Mouse (Mus musculus): Measurements from ENCODE around the gene Gars. TPM values are rescaled to one million over a fixed set of nuclear protein-coding genes. Genes with fewer than 3 reads are reported as not detected.

The Gars gene
- 28.5 and 46.1 TPM in 2 replicates for total RNA-seq (2015; ENCODE audit: low replicate concordance)
- total RNA-seq (2017; ENCODE audit: low replicate concordance), result 45.3 and 48.4 TPM in 2 replicates

DNA sequence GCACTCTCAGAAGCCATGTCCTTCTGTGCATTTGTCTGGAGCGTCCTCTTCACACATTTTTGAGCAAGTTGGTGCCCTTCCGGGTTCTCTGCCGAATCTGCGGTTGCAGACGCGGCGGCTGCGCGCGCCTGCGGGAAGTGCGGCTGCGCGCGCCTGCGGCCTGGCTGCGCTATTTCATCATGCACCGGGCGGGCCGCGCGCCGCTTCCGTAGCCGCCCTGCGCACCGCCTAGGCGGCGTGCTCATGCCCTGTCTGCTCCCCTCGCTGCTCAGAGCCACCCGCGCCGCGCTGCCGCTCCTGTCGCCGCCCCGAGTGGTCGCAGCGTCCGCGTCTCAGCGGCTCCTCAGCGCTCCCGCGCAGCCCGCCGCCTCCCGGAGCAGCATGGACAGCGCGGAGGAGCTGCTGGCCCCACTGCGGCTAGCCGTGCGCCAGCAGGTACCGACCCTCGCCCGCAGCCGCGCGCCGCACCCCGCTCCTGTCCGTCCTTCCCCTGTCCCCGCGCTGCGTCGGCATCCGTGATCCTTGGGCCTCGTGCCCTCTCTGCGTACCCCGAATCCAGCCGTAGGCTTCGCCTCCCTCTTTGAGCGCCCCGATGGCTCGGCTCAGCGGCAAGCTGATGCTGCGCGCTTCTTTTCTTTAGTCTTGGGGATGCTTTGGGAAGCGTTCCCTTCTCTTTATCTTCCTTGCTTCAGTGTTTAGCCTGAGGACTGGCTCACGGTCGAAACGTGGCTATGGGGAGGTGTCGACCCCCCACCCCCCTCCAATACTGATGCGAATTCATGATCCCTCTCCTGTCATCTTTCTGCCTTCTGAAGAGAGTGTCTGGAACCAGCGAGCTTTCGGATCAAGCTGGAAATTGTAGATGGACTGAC, at the start of gene Gars:
TSS of gene Gars (plus strand) at position 209 of the 872 bp plus-strand sequence.
- ATAC-seq (replicated peaks; ENCODE audit: low FRiP score, poor library complexity, severe bottlenecking), result peak; percentile 88

DNA sequence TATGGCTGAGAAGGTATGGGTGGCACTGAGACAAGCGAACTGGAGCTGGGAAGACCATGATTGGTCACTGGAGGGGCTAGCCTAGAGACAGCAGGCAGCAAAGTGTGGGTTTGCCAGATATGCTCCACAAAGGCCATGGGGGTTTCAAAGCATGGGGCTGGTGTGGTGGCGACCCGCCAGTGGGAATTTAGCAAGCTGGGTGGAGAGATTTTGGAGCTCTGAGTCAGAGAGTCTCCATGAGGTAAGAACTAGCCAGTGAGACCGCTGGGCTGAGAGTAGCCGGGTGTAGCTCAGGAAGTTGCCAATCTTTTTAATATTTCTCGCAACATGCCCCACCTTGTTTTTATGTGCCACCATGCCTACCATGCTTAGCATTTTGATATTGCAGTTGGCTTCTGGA, 49.7 kb upstream of the Gars start:
- no peak for ATAC-seq (replicated peaks; ENCODE audit: low FRiP score, poor library complexity, severe bottlenecking)

- no peak for ATAC-seq (replicated peaks; ENCODE audit: low FRiP score, poor library complexity, severe bottlenecking)
Observed at GRCm38 (mm10) chr6:54991189-54991588, 46.6 kb upstream of the Gars start.

DNA sequence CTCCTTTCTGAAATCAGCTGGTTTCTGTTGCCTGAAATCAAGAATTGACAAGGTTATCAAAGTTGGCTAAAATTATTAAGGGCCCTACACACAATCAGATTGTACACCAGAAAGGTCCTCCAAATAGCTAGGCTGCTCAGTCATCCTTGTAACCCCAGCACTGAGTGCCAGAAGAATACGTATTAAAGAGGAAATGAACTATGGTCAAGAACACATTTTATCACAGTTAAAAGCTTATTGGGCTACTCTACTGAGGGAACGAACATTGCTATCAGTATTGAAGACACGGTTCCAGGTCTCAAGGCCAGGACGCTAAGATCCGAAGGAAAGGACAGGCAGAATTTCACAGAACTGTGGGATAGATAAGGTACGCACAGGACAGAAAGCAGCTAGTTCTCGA, 45.7 kb upstream of the Gars start:
- ATAC-seq (replicated peaks; ENCODE audit: low FRiP score, poor library complexity, severe bottlenecking), result no peak

GRCm38 (mm10) chr6:54992734-54993260, 45.0 kb upstream of the Gars start, which contains the start of gene Ggct:
Gene Ggct (minus strand): TSS chr6:54992950.
- peak; percentile 100 for ATAC-seq (replicated peaks; ENCODE audit: low FRiP score, poor library complexity, severe bottlenecking)

- no peak for ATAC-seq (replicated peaks; ENCODE audit: low FRiP score, poor library complexity, severe bottlenecking)
Observed at GRCm38 (mm10) chr6:54996361-54996760, 41.4 kb upstream of the Gars start.

GRCm38 (mm10) chr6:54997726-54998125, 40.1 kb upstream of the Gars start:
- ATAC-seq (replicated peaks; ENCODE audit: low FRiP score, poor library complexity, severe bottlenecking), result no peak

DNA sequence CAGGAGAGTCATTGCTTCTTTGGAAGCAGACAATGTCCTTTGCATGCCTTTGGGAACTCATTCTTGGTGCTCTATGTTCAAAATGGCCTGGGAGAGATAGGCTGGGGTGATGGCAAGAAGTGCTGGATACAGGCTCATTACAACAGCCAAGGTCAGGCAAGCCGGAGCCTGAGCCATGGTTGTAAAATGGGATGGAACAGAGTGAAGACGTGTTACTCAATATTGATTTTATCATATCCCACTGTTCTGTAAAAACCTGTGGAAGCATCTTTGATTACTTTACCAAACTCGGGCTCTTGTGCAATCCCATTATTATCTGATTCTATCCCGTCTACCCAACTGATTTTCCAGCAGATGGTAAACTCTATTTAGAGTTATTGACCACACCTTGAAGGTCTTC, 36.5 kb upstream of the Gars start:
- ATAC-seq (replicated peaks; ENCODE audit: low FRiP score, poor library complexity, severe bottlenecking), result no peak

DNA sequence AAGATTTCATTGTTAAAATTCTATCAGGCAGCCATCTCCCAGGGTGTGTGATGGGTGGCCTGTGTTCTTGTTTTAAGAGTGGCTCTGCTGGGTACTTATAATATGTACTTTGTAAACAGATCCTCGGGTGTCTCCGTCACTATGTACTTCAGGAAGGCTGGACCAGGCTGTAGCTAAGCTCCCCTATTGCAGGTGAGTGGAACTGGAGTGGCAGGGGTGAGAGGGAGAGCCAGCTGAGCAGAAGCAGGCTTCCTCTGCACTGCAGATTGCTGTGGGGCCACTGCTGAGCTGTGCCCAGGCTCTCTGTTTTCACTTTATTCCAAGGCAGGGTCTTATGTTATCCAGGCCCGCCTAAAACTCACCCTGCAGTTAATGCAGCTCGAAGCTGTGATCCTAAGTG, 35.4 kb upstream of the Gars start:
- ATAC-seq (replicated peaks; ENCODE audit: low FRiP score, poor library complexity, severe bottlenecking), result no peak

- no peak for ATAC-seq (replicated peaks; ENCODE audit: low FRiP score, poor library complexity, severe bottlenecking)
Observed at GRCm38 (mm10) chr6:55003559-55003958, 34.2 kb upstream of the Gars start.

- no peak for ATAC-seq (replicated peaks; ENCODE audit: low FRiP score, poor library complexity, severe bottlenecking)
Observed at GRCm38 (mm10) chr6:55008401-55008800, 29.4 kb upstream of the Gars start.

DNA sequence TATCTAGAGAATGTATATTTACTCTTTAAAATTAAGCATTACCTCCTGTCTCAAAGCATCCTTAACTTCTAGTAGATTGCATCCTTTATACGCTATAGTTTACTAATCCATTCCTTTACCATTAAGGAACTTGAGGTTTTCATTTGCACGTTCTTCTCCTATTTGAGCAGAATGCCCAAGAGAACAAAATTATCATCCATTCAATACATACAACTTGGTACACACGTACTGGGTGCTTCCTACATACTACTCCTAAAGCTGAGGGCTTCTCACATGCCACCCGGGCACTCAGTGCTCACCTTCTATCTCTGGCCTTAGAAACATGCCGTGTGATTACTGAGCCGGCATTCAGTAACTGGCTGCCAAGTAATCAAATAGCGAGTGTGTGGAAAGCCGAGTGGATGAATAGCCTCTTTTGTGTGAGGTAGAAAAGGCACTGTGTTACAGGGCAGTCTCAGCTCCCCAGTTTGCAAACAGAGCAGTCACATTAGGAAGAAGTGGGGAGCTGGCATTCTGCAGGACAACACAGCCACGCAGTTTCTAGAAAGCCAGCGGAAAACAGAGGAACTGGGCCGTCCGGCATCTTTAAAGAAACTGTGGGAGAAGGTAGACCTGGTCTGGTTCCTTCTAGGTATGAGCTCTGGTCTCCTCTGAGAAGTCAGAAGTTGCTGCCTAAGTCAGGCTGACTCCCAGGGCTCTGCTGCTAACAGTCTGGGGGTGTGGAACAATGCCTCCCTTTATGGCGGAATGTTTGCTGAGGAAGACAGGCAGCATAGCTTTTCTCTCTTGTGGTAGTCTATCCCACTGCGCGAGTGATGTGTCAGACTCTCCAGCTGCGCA, 28.2 kb upstream of the Gars start:
- ATAC-seq (replicated peaks; ENCODE audit: low FRiP score, poor library complexity, severe bottlenecking), result no peak

DNA sequence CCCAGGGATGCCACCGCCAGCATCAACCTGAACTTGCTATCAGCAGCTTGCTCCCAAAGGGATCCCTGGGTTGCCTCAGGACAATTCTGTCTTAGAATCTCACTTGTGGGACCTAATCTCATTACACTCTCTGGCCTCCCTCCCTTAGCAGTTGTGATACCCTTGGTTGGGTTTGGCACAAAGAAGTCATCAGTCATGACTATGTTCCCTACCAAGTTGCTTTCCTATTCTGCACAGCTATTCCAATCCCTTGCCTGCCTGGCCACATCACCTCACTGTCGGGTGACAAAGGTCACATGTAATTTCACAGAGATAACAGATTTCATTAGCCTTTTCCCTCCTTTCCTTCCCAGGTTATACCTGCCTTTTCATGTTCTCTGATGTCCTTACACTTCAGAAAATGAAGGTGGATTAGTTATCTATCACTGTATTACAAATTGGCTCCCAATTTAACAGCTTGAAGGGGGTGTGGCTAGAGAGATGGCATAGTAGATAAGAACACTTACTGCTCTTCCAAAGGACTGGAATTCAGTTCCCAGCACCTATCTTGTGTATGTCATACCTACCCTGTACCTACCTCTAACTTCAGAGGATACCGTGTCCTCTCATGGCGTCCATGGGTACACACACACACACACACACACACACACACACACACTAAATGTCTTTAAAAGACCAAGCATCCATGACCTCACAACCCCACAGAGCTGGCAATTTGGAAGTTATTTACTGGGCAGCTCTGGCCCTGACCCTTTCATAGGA, 27.3 kb upstream of the Gars start:
- no peak for ATAC-seq (replicated peaks; ENCODE audit: low FRiP score, poor library complexity, severe bottlenecking)

DNA sequence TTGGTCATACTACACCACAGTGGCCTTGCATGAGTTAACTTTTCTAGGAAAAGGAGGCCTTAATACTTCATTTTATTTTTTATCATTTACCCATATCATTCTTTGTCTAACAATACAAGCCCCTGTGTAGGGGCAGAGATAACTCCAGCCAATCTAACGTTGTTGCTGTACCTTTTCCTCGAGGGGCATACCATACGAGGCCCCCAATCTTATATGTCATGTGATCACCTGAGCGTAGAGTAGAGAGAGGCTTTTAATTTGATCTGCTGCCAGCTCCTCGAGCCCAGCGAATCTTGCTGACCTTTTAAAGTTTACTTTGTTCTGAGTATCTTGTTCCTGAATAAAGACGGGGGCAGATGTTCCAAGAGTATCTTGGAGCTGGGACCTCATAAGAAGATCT, 25.3 kb upstream of the Gars start:
- no peak for ATAC-seq (replicated peaks; ENCODE audit: low FRiP score, poor library complexity, severe bottlenecking)

DNA sequence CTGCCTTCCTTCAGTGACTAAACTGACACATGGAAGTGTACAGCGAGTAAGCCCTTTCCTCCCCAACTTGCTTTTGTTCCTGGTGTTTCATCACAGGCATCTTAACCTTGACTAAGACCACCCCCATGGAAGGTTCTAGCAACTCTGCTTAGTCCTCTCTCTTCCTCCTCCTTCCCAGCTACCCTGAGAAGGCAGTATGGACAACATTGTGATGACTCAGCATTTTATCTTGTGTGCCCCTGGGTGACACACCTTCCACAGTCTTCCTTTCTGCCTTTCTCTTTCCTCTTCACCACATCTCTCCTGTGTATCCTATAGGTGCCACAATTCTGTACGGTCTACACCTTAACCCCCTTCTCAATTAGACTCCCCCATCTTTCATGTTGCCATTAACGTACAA, 23.6 kb upstream of the Gars start:
- no peak for ATAC-seq (replicated peaks; ENCODE audit: low FRiP score, poor library complexity, severe bottlenecking)

DNA sequence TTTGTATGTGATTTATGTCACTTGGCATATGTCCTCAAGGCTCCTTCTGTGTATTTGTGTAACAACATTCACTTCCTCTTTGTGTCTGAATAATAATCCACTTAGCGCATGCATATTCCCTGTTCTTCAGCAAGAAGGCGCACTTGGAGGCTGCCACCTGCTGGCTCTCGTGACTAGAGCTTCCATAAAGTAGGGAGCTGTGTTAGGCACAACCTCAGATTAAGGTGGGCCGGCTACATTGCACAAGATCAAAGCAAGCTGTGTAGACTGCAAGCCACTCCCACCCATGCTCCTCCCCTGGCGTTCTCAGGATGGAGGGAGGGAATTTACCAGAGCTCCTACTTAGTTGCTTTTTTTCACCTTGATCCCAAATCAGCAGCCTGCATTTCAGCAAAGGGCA, 21.6 kb upstream of the Gars start:
- ATAC-seq (replicated peaks; ENCODE audit: low FRiP score, poor library complexity, severe bottlenecking), result peak; percentile 50; the same call in 1 of the 2 replicates

- peak; percentile 77 for ATAC-seq (replicated peaks; ENCODE audit: low FRiP score, poor library complexity, severe bottlenecking)
Observed at GRCm38 (mm10) chr6:55016710-55017583, 20.9 kb upstream of the Gars start.

- ATAC-seq (replicated peaks; ENCODE audit: low FRiP score, poor library complexity, severe bottlenecking), result no peak
Observed at GRCm38 (mm10) chr6:55018417-55018816, 19.4 kb upstream of the Gars start.

DNA sequence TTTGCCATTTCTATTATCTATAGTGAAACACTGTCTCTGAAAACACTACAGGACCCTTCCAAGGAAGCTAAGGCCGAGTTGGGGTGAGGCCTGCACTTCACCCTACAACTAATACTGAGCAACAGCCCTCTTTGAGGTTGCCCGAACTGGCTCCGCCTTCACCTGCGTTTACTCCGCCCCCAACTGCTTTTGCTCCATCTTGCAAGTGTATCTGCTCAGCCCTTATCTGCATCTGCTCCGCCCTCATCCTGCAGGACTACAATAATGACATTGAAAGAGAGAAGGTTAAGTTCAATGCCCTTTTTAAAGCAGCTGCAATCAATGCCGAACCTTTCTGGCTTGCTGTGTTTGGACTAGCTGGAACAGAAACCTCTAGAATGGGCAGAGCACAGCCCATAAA, 16.0 kb upstream of the Gars start:
- no peak for ATAC-seq (replicated peaks; ENCODE audit: low FRiP score, poor library complexity, severe bottlenecking)

Measured in erythroid progenitor cell, adult 5-6 weeks (primary cell).